Mouse (Mus musculus): ENCODE data around the gene Syngr2.
A peak's percentile ranks its signal among the peaks of the same experiment; 100 is the strongest.

Gene Syngr2

GRCm38 (mm10) chr11:117821868-117822267, 12.4 kb downstream of the Syngr2 start:
- TF ChIP-seq POU5F1 (IDR thresholded peaks at IDR 0.05; ENCODE audit: borderline replicate concordance, low read length) (no peak), CTCF (conservative IDR thresholded peaks at IDR 0.05; ENCODE audit: low read length) (no peak), NANOG (IDR thresholded peaks at IDR 0.05; ENCODE audit: borderline replicate concordance, low read length) (no peak)
- Histone ChIP-seq H3K4me1 (replicated peaks; ENCODE audit: low read depth, low read length) (peaks cover 89% of the 10 kb centered on the region), H3K4me3 (replicated peaks; ENCODE audit: low read length) (no peak overlapping the region), H3K9me3 (ENCODE audit: low read length) (no peaks in the 10 kb centered on the region), H3K36me3 (ENCODE audit: insufficient read depth, low read length) (peaks cover 76% of the 10 kb centered on the region), H3K27me3 (ENCODE audit: insufficient read depth, low read length) (no peaks in the 10 kb centered on the region)

GRCm38 (mm10) chr11:117822728-117823241, 13.3 kb downstream of the Syngr2 start:
- Histone ChIP-seq H3K4me1 (replicated peaks; ENCODE audit: low read depth, low read length) (peaks cover 89% of the 10 kb centered on the region), H3K27me3 (ENCODE audit: insufficient read depth, low read length) (no peaks in the 10 kb centered on the region), H3K36me3 (ENCODE audit: insufficient read depth, low read length) (peaks cover 67% of the 10 kb centered on the region), H3K9me3 (ENCODE audit: low read length) (no peaks in the 10 kb centered on the region), H3K4me3 (replicated peaks; ENCODE audit: low read length) (peak overlapping the region; percentile 46)
- TF ChIP-seq CTCF (conservative IDR thresholded peaks at IDR 0.05; ENCODE audit: low read length) (no peak), NANOG (IDR thresholded peaks at IDR 0.05; ENCODE audit: borderline replicate concordance, low read length) (no peak), POU5F1 (IDR thresholded peaks at IDR 0.05; ENCODE audit: borderline replicate concordance, low read length) (no peak)

- peaks cover 61% of the 10 kb centered on the region for H3K36me3 ChIP-seq (ENCODE audit: insufficient read depth, low read length)
- H3K27me3 ChIP-seq (ENCODE audit: insufficient read depth, low read length), result no peaks in the 10 kb centered on the region
- TF ChIP-seq POU5F1 (IDR thresholded peaks at IDR 0.05; ENCODE audit: borderline replicate concordance, low read length) (no peak), NANOG (IDR thresholded peaks at IDR 0.05; ENCODE audit: borderline replicate concordance, low read length) (no peak), CTCF (conservative IDR thresholded peaks at IDR 0.05; ENCODE audit: low read length) (no peak)
- H3K4me3 ChIP-seq (replicated peaks; ENCODE audit: low read length), result peak overlapping the region; percentile 91
- no peaks in the 10 kb centered on the region for H3K9me3 ChIP-seq (ENCODE audit: low read length)
- peaks cover 90% of the 10 kb centered on the region for H3K4me1 ChIP-seq (replicated peaks; ENCODE audit: low read depth, low read length)
Observed at GRCm38 (mm10) chr11:117823411-117823810, 13.9 kb downstream of the Syngr2 start.

GRCm38 (mm10) chr11:117824060-117824969, 14.8 kb downstream of the Syngr2 start:
- no peaks in the 10 kb centered on the region for H3K27me3 ChIP-seq (ENCODE audit: insufficient read depth, low read length)
- peak; percentile 80 for TF ChIP-seq CTCF (conservative IDR thresholded peaks at IDR 0.05; ENCODE audit: low read length)
- no peak for TF ChIP-seq NANOG (IDR thresholded peaks at IDR 0.05; ENCODE audit: borderline replicate concordance, low read length)
- no peak for TF ChIP-seq POU5F1 (IDR thresholded peaks at IDR 0.05; ENCODE audit: borderline replicate concordance, low read length)
- peak overlapping the region; percentile 91 for H3K4me3 ChIP-seq (replicated peaks; ENCODE audit: low read length)
- no peaks in the 10 kb centered on the region for H3K9me3 ChIP-seq (ENCODE audit: low read length)
- peaks cover 90% of the 10 kb centered on the region for H3K4me1 ChIP-seq (replicated peaks; ENCODE audit: low read depth, low read length)
- H3K36me3 ChIP-seq (ENCODE audit: insufficient read depth, low read length), result peaks cover 52% of the 10 kb centered on the region

- H3K4me3 ChIP-seq (replicated peaks; ENCODE audit: low read length), result peak within 1 kb of the TSS; percentile 91
- TF ChIP-seq CTCF (conservative IDR thresholded peaks at IDR 0.05; ENCODE audit: low read length), result no peak
- TF ChIP-seq NANOG (IDR thresholded peaks at IDR 0.05; ENCODE audit: borderline replicate concordance, low read length), result no peak
- TF ChIP-seq POU5F1 (IDR thresholded peaks at IDR 0.05; ENCODE audit: borderline replicate concordance, low read length), result no peak
- H3K36me3 ChIP-seq (ENCODE audit: insufficient read depth, low read length), result peaks cover 40% of the 10 kb centered on the region
- H3K9me3 ChIP-seq (ENCODE audit: low read length), result no peaks in the 10 kb centered on the region
- H3K4me1 ChIP-seq (replicated peaks; ENCODE audit: low read depth, low read length), result peaks cover 90% of the 10 kb centered on the region
- no peaks in the 10 kb centered on the region for H3K27me3 ChIP-seq (ENCODE audit: insufficient read depth, low read length)
Observed at GRCm38 (mm10) chr11:117825333-117826101, 16.0 kb downstream of the Syngr2 start, which contains the start of the genes Afmid and Tk1. Afmid (plus strand) TSS chr11:117825924. Tk1 (minus strand) TSS chr11:117826092.

GRCm38 (mm10) chr11:117826164-117826563, 16.7 kb downstream of the Syngr2 start:
- Histone ChIP-seq H3K4me3 (replicated peaks; ENCODE audit: low read length) (peak overlapping the region; percentile 91), H3K9me3 (ENCODE audit: low read length) (no peaks in the 10 kb centered on the region)
- TF ChIP-seq CTCF (conservative IDR thresholded peaks at IDR 0.05; ENCODE audit: low read length) (no peak), POU5F1 (IDR thresholded peaks at IDR 0.05; ENCODE audit: borderline replicate concordance, low read length) (no peak), NANOG (IDR thresholded peaks at IDR 0.05; ENCODE audit: borderline replicate concordance, low read length) (no peak)

GRCm38 (mm10) chr11:117826916-117827315, 17.4 kb downstream of the Syngr2 start:
- Histone ChIP-seq H3K4me3 (replicated peaks; ENCODE audit: low read length) (peak overlapping the region; percentile 91), H3K9me3 (ENCODE audit: low read length) (no peaks in the 10 kb centered on the region), H3K36me3 (ENCODE audit: insufficient read depth, low read length) (peaks cover 26% of the 10 kb centered on the region), H3K27me3 (ENCODE audit: insufficient read depth, low read length) (no peaks in the 10 kb centered on the region), H3K4me1 (replicated peaks; ENCODE audit: low read depth, low read length) (peaks cover 93% of the 10 kb centered on the region)
- TF ChIP-seq POU5F1 (IDR thresholded peaks at IDR 0.05; ENCODE audit: borderline replicate concordance, low read length), result no peak
- no peak for TF ChIP-seq NANOG (IDR thresholded peaks at IDR 0.05; ENCODE audit: borderline replicate concordance, low read length)
- no peak for TF ChIP-seq CTCF (conservative IDR thresholded peaks at IDR 0.05; ENCODE audit: low read length)

More at GRCm38 (mm10) chr11:117826164-117826563, 16.7 kb downstream of the Syngr2 start:
- peaks cover 33% of the 10 kb centered on the region for H3K36me3 ChIP-seq (ENCODE audit: insufficient read depth, low read length)
- peaks cover 93% of the 10 kb centered on the region for H3K4me1 ChIP-seq (replicated peaks; ENCODE audit: low read depth, low read length)
- no peaks in the 10 kb centered on the region for H3K27me3 ChIP-seq (ENCODE audit: insufficient read depth, low read length)

- TF ChIP-seq CTCF (conservative IDR thresholded peaks at IDR 0.05; ENCODE audit: low read length) (no peak), NANOG (IDR thresholded peaks at IDR 0.05; ENCODE audit: borderline replicate concordance, low read length) (no peak), POU5F1 (IDR thresholded peaks at IDR 0.05; ENCODE audit: borderline replicate concordance, low read length) (no peak)
Observed at GRCm38 (mm10) chr11:117827386-117827785, 17.9 kb downstream of the Syngr2 start.

More at GRCm38 (mm10) chr11:117827386-117827785, 17.9 kb downstream of the Syngr2 start:
- Histone ChIP-seq H3K4me1 (replicated peaks; ENCODE audit: low read depth, low read length) (peaks cover 93% of the 10 kb centered on the region), H3K4me3 (replicated peaks; ENCODE audit: low read length) (no peak overlapping the region), H3K27me3 (ENCODE audit: insufficient read depth, low read length) (no peaks in the 10 kb centered on the region), H3K9me3 (ENCODE audit: low read length) (no peaks in the 10 kb centered on the region), H3K36me3 (ENCODE audit: insufficient read depth, low read length) (peaks cover 21% of the 10 kb centered on the region)

Measured in E14TG2a.4 (cell line).